Mouse (Mus musculus) ES-Bruce4 (cell line): ENCODE results near the gene Dok3. TPM values are rescaled to one million over a fixed set of nuclear protein-coding genes. Genes with fewer than 3 reads are reported as not detected.
A peak's percentile ranks its signal among the peaks of the same experiment; 100 is the strongest.
"Not testable (repeated sequence)": the region's sequence is repeated elsewhere in the genome, so short reads cannot be mapped to it uniquely, and the experiment has no call there.

Experiments
- H3K27ac ChIP-seq: 2 replicates; pipeline ENCODE4 v1.5.1; 2012; ENCODE audit warnings: low read length, inconsistent platforms; ENCODE audit not compliant: insufficient read depth
- H3K27me3 ChIP-seq: 2 replicates; pipeline ENCODE4 v1.6.1; 2012; ENCODE audit warnings: mild to moderate bottlenecking, low read length, inconsistent platforms; ENCODE audit not compliant: control insufficient read depth, poor library complexity, insufficient read depth, severe bottlenecking
- H3K36me3 ChIP-seq: 2 replicates; pipeline ENCODE4 v1.6.1; 2012; ENCODE audit warnings: inconsistent platforms, mild to moderate bottlenecking, low read length, moderate library complexity; ENCODE audit not compliant: control insufficient read depth, poor library complexity, insufficient read depth, severe bottlenecking
- H3K4me1 ChIP-seq: one replicate; pipeline ENCODE4 v1.8.1; 2011; ENCODE audit warnings: low read length; ENCODE audit not compliant: control insufficient read depth, insufficient read depth
- H3K4me3 ChIP-seq: 2 replicates; pipeline ENCODE4 v1.5.1; 2011; ENCODE audit warnings: low read depth, mild to moderate bottlenecking, low read length
- H3K9ac ChIP-seq: 2 replicates; pipeline ENCODE4 v1.6.1; 2012; ENCODE audit warnings: low read depth, mild to moderate bottlenecking, inconsistent platforms; ENCODE audit not compliant: poor library complexity, severe bottlenecking
- H3K9me3 ChIP-seq: replicated peaks from 2 replicates; pipeline ENCODE4 v1.6.1; 2012; ENCODE audit warnings: mild to moderate bottlenecking, low read length, inconsistent platforms; ENCODE audit not compliant: control insufficient read depth, poor library complexity, insufficient read depth, severe bottlenecking
- CTCF ChIP-seq: IDR thresholded peaks from one replicate; pipeline ENCODE4 v1.8.1; 2011; ENCODE audit warnings: low read depth, low read length
- EP300 ChIP-seq: IDR thresholded peaks from 2 replicates; pipeline ENCODE4 v1.6.1; 2011; ENCODE audit warnings: low read depth, low read length; ENCODE audit not compliant: insufficient read depth
- POLR2A ChIP-seq: IDR thresholded peaks from one replicate; pipeline ENCODE4 v1.8.1; 2011; ENCODE audit warnings: low read length; ENCODE audit not compliant: insufficient read depth
- polyA plus RNA-seq: library from polyadenylated mRNA; stranded (reverse); fragments of >200 nt; gene quantifications from 2 replicates; pipeline ENCODE4 v1.2.4, GENCODE M21; 2011; ENCODE audit warnings: low read depth; ENCODE audit not compliant: missing spikeins, insufficient read depth, insufficient read length

Gene Dok3
- polyA plus RNA-seq, 1 experiment, result 0.39 TPM

GRCm38 (mm10) chr13:55571977-55572376 is 42.9 kb upstream of the Dok3 start:
- H3K4me3 ChIP-seq, result no peak overlapping the region
- H3K4me1 ChIP-seq, result no peaks in the 10 kb centered on the region

DNA sequence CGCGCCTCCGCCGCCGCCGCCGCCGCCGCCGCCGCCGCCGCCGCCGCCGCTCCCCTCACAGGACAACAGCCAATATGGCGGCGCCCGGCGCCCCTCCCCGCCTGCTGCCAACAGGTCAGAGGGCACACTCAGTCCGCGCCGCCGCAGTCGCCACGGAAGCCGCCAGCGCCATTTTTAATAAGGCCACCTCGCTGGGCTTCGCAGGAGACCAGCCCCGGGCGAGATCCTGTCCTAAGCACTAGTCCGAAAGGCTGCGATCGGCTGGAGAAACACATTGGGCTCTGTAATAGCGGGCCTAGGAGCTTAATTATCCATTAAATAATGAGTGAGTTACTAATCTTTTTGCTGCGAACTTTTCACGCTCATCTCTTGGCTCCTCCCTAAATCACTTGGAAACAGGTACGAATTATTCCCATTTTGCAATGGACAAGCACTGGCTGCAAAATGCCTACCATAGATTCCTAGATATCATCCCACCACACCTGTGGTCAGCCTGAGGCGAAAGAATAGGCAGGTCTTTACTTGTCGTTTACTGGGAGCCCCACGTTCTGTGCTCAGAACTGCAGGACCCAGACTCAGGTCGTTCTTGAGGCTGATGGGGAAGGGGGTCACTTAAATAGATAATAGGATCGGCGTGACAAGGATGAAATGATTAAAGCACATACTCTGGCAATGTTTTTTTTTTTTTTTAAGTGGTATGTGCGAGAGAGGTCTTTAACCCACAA is 42.1 kb upstream of the Dok3 start, which contains the start of gene Fam193b:
Fam193b (minus strand) TSS at position 94 of the 725 bp plus-strand sequence.
- Histone ChIP-seq H3K4me1 (no peaks in the 10 kb centered on the region), H3K4me3 (peak within 1 kb of the TSS; percentile 100), H3K36me3 (peaks cover 6% of the 10 kb centered on the region; the same call in 1 of the 2 replicates), H3K27ac (peak within 1 kb of the TSS; percentile 86), H3K9ac (peak within 1 kb of the TSS; percentile 100), H3K9me3 (peaks cover 7% of the 10 kb centered on the region; the same call in 1 of the 2 replicates), H3K27me3 (no peaks in the 10 kb centered on the region)
- no peak for TF ChIP-seq CTCF

More at GRCm38 (mm10) chr13:55571977-55572376, 42.9 kb upstream of the Dok3 start:
- Histone ChIP-seq H3K9ac (no peak overlapping the region), H3K9me3 (peaks cover 9% of the 10 kb centered on the region; the same call in 1 of the 2 replicates), H3K27me3 (no peaks in the 10 kb centered on the region), H3K27ac (no peak overlapping the region), H3K36me3 (peaks cover 6% of the 10 kb centered on the region; the same call in 1 of the 2 replicates)
- TF ChIP-seq POLR2A (no peak), EP300 (no peak), CTCF (no peak)

- Histone ChIP-seq H3K9ac (peak overlapping the region; percentile 100), H3K36me3 (peaks cover 6% of the 10 kb centered on the region; the same call in 1 of the 2 replicates), H3K4me1 (no peaks in the 10 kb centered on the region), H3K9me3 (peaks cover 7% of the 10 kb centered on the region; the same call in 1 of the 2 replicates), H3K4me3 (peak overlapping the region; percentile 100), H3K27ac (peak overlapping the region; percentile 86), H3K27me3 (no peaks in the 10 kb centered on the region)
- TF ChIP-seq CTCF (no peak), EP300 (no peak), POLR2A (no peak)
Measured at GRCm38 (mm10) chr13:55570286-55570973, 41.3 kb upstream of the Dok3 start.

GRCm38 (mm10) chr13:55569726-55570285 is 40.7 kb upstream of the Dok3 start:
- Histone ChIP-seq H3K4me3 (peak overlapping the region; percentile 100), H3K9ac (peak overlapping the region; percentile 100), H3K9me3 (peaks cover 7% of the 10 kb centered on the region; the same call in 1 of the 2 replicates), H3K27ac (no peak overlapping the region), H3K36me3 (peaks cover 11% of the 10 kb centered on the region), H3K4me1 (no peaks in the 10 kb centered on the region), H3K27me3 (no peaks in the 10 kb centered on the region)
- TF ChIP-seq POLR2A, result no peak
- TF ChIP-seq CTCF, result no peak
- no peak for TF ChIP-seq EP300

- H3K4me3 ChIP-seq, H3K9ac ChIP-seq, H3K27me3 ChIP-seq, H3K27ac ChIP-seq, H3K4me1 ChIP-seq, H3K9me3 ChIP-seq: not testable (repeated sequence)
- peaks cover 11% of the 10 kb centered on the region for H3K36me3 ChIP-seq
Measured at GRCm38 (mm10) chr13:55568524-55568923, 39.4 kb upstream of the Dok3 start.

GRCm38 (mm10) chr13:55567949-55568348 is 38.9 kb upstream of the Dok3 start:
- TF ChIP-seq POLR2A (no peak), CTCF (no peak), EP300 (no peak)
- Histone ChIP-seq H3K36me3 (peaks cover 15% of the 10 kb centered on the region), H3K27ac (no peak overlapping the region), H3K9ac (no peak overlapping the region), H3K4me1 (no peaks in the 10 kb centered on the region), H3K4me3 (no peak overlapping the region), H3K27me3 (no peaks in the 10 kb centered on the region), H3K9me3 (no peaks in the 10 kb centered on the region)
